20 mouse cellular contexts compared by ENCODE assay signal in the genomic region with DNA sequence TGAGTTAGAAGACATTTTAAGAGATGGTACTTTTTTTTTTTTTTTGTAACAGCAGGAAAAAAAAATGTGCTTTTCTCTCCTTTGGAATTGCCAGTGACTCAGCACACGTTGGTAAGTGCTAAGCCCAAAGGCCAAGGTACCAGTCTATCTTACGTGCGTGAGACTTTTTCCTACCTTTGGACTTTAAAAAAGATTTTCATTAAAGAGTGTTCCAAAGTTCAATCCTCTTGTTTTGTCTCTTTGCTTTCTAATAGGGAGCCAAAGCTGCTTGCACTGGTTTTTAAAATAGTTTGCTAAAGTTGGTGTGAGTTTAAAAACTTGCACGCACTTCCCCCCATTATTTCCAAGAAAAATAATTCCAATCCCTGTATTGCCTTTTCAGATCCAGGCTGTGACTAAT. TPM values are rescaled to one million over a fixed set of nuclear protein-coding genes. Genes with fewer than 3 reads are reported as not detected.
DNase-seq lines count a peak whose midpoint lies in the region; ATAC-seq and TF ChIP-seq lines count a peak whose summit lies in the region.
"Had no signal": no experiment of that assay in that cellular context is flagged by ENCODE, and none has a peak within 500 bp of the region (broad histone marks: within the 10 kb centered on the region; RNA-seq: fewer than 3 reads in every experiment).

No protein-coding gene starts in this region.

- H3K27me3 ChIP-seq in kidney, embryonic 14.5 days (ENCODE audit: control insufficient read depth, insufficient read depth, low read length), result no peaks in the 10 kb centered on the region
- no peaks in the 10 kb centered on the region for H3K27me3 ChIP-seq in kidney, postnatal 0 days (ENCODE audit: insufficient read depth, low read length)
- H3K27me3 ChIP-seq in intestine, embryonic 16.5 days (replicated peaks; ENCODE audit: control insufficient read depth, insufficient read depth, low read length), result no peaks in the 10 kb centered on the region
- no peaks in the 10 kb centered on the region for H3K27me3 ChIP-seq in forebrain, embryonic 11.5 days (ENCODE audit: control insufficient read depth, insufficient read depth, low read length)
- no peaks in the 10 kb centered on the region for H3K27me3 ChIP-seq in hindbrain, embryonic 10.5 days (ENCODE audit: insufficient read depth, poor library complexity, severe bottlenecking)
- H3K27me3 ChIP-seq: heart, embryonic 13.5 days; hindbrain, embryonic 12.5 days had no signal

- H3K9me3 ChIP-seq in kidney, embryonic 14.5 days (ENCODE audit: control insufficient read depth, low read length), result no peaks in the 10 kb centered on the region
- H3K9me3 ChIP-seq in kidney, postnatal 0 days (replicated peaks; ENCODE audit: low read length), result no peaks in the 10 kb centered on the region
- no peaks in the 10 kb centered on the region for H3K9me3 ChIP-seq in intestine, embryonic 16.5 days (ENCODE audit: control insufficient read depth, low read length)
- no peaks in the 10 kb centered on the region for H3K9me3 ChIP-seq in forebrain, embryonic 11.5 days (ENCODE audit: control insufficient read depth, low read length)
- H3K9me3 ChIP-seq in hindbrain, embryonic 10.5 days, result no peaks in the 10 kb centered on the region
- H3K9me3 ChIP-seq: embryonic facial prominence, embryonic 10.5 days; heart, embryonic 13.5 days; hindbrain, embryonic 12.5 days had no signal

- no peak overlapping the region for H3K4me3 ChIP-seq in kidney, embryonic 14.5 days (ENCODE audit: low read length)
- H3K4me3 ChIP-seq in kidney, postnatal 0 days (replicated peaks; ENCODE audit: low read depth, low read length), result no peak overlapping the region
- H3K4me3 ChIP-seq in intestine, embryonic 16.5 days (ENCODE audit: low read length), result no peak overlapping the region
- no peak overlapping the region for H3K4me3 ChIP-seq in forebrain, embryonic 11.5 days (ENCODE audit: low read depth, low read length)
- no peak overlapping the region for H3K4me3 ChIP-seq in hindbrain, embryonic 10.5 days
- H3K4me3 ChIP-seq: embryonic facial prominence, embryonic 10.5 days; heart, embryonic 13.5 days; hindbrain, embryonic 12.5 days had no signal

- peak; percentile 35 for DNase-seq in kidney, adult 11 months
- DNase-seq in kidney, postnatal 0 days (ENCODE audit: low spot score), result no peak
- DNase-seq in kidney, postnatal 10 days, result no peak
- DNase-seq in forebrain, embryonic 11.5 days (ENCODE audit: low spot score), result no peak
- DNase-seq in hindbrain, embryonic 10.5 days (ENCODE audit: low spot score), result no peak
- DNase-seq: adrenal gland, postnatal 25 days; cerebellum, adult 18-20 months; cerebellum, postnatal 10 days; gastrocnemius, postnatal 36 days; heart, adult 11 months; heart, postnatal 36 days had no signal

- no peaks in the 10 kb centered on the region for H3K4me1 ChIP-seq in kidney, embryonic 14.5 days (ENCODE audit: control insufficient read depth, insufficient read depth, low read length)
- H3K4me1 ChIP-seq in kidney, postnatal 0 days (replicated peaks; ENCODE audit: insufficient read depth, low read length), result no peaks in the 10 kb centered on the region
- no peaks in the 10 kb centered on the region for H3K4me1 ChIP-seq in intestine, embryonic 16.5 days (ENCODE audit: control insufficient read depth, insufficient read depth, low read length)
- no peaks in the 10 kb centered on the region for H3K4me1 ChIP-seq in forebrain, embryonic 11.5 days (replicated peaks; ENCODE audit: control insufficient read depth, insufficient read depth, low read length)
- no peaks in the 10 kb centered on the region for H3K4me1 ChIP-seq in hindbrain, embryonic 10.5 days (replicated peaks)
- H3K4me1 ChIP-seq: embryonic facial prominence, embryonic 10.5 days; heart, embryonic 13.5 days; hindbrain, embryonic 12.5 days had no signal

- no peak overlapping the region for H3K9ac ChIP-seq in kidney, embryonic 14.5 days (ENCODE audit: low read depth, low read length)
- no peak overlapping the region for H3K9ac ChIP-seq in kidney, postnatal 0 days (ENCODE audit: low read depth, low read length)
- H3K9ac ChIP-seq in intestine, embryonic 16.5 days (ENCODE audit: low read depth, low read length), result no peak overlapping the region
- H3K9ac ChIP-seq in forebrain, embryonic 11.5 days (ENCODE audit: low read length), result no peak overlapping the region
- H3K9ac ChIP-seq: heart, embryonic 13.5 days; hindbrain, embryonic 12.5 days had no signal

- no peak overlapping the region for H3K4me2 ChIP-seq in kidney, embryonic 14.5 days (replicated peaks; ENCODE audit: low read depth, low read length)
- H3K4me2 ChIP-seq in kidney, postnatal 0 days (ENCODE audit: low read length), result no peak overlapping the region
- H3K4me2 ChIP-seq in intestine, embryonic 16.5 days (ENCODE audit: low read depth, low read length), result no peak overlapping the region
- no peak overlapping the region for H3K4me2 ChIP-seq in forebrain, embryonic 11.5 days (ENCODE audit: low read depth, low read length, severe bottlenecking)
- H3K4me2 ChIP-seq: heart, embryonic 13.5 days; hindbrain, embryonic 12.5 days had no signal

- no peaks in the 10 kb centered on the region for H3K36me3 ChIP-seq in kidney, embryonic 14.5 days (ENCODE audit: control insufficient read depth, insufficient read depth, low read length)
- no peaks in the 10 kb centered on the region for H3K36me3 ChIP-seq in kidney, postnatal 0 days (ENCODE audit: insufficient read depth, low read length)
- H3K36me3 ChIP-seq in intestine, embryonic 16.5 days (ENCODE audit: control insufficient read depth, insufficient read depth, low read length), result no peaks in the 10 kb centered on the region
- H3K36me3 ChIP-seq in forebrain, embryonic 11.5 days (ENCODE audit: control insufficient read depth, insufficient read depth, low read length), result no peaks in the 10 kb centered on the region
- no peaks in the 10 kb centered on the region for H3K36me3 ChIP-seq in hindbrain, embryonic 10.5 days
- H3K36me3 ChIP-seq: embryonic facial prominence, embryonic 10.5 days; heart, embryonic 13.5 days; hindbrain, embryonic 12.5 days had no signal

- ATAC-seq in kidney, embryonic 14.5 days (ENCODE audit: low FRiP score, low TSS enrichment), result no peak
- ATAC-seq in kidney, postnatal 0 days (replicated peaks; ENCODE audit: low FRiP score, low read depth), result 0 out of 2 replicates have a peak, but pooled peaks have one; percentile 49
- ATAC-seq in intestine, embryonic 16.5 days, result peak; percentile 81
- no peak for ATAC-seq in forebrain, embryonic 11.5 days (replicated peaks; ENCODE audit: low FRiP score)
- ATAC-seq: forebrain, embryonic 14.5 days had no signal

- WGBS in kidney, embryonic 14.5 days, result 90% methylated on average over 4 of the region's 4 CpGs
- WGBS in kidney, postnatal 0 days, result 90% methylated on average over 4 of the region's 4 CpGs
- WGBS in intestine, embryonic 16.5 days, result 76% methylated on average over 4 of the region's 4 CpGs
- whole genome bisulfite sequencing in forebrain, embryonic 11.5 days, result 87% methylated on average over 4 of the region's 4 CpGs
- WGBS in hindbrain, embryonic 10.5 days, result 84% methylated on average over 4 of the region's 4 CpGs

- no peak overlapping the region for H3K27ac ChIP-seq in kidney, embryonic 14.5 days (ENCODE audit: low read depth, low read length)
- no peak overlapping the region for H3K27ac ChIP-seq in kidney, postnatal 0 days
- no peak overlapping the region for H3K27ac ChIP-seq in intestine, embryonic 16.5 days (ENCODE audit: low read length)
- H3K27ac ChIP-seq in forebrain, embryonic 11.5 days (ENCODE audit: low read depth, low read length), result no peak overlapping the region
- no peak overlapping the region for H3K27ac ChIP-seq in hindbrain, embryonic 10.5 days
- H3K27ac ChIP-seq: embryonic facial prominence, embryonic 10.5 days; heart, embryonic 13.5 days; hindbrain, embryonic 12.5 days had no signal

- TF ChIP-seq CTCF in kidney, postnatal 0 days (IDR thresholded peaks at IDR 0.05; ENCODE audit: low read depth), result no peak

RNA-seq across cellular contexts. Expression of gene Morc1, which starts 7.0 kb away (rescaled TPM):
- not detected in 2 replicates for polyA plus RNA-seq in kidney, embryonic 14.5 days (2014; fragmentation: Nextera tagmentation; extraction: Ambion mirVana)
- polyA plus RNA-seq in kidney, postnatal 0 days (2015; fragmentation: Nextera tagmentation; extraction: Ambion mirVana), result 0.05 and 0.08 TPM in 2 replicates
- 0.10 TPM in 1 of 2 replicates, not detected in the other for polyA plus RNA-seq in intestine, embryonic 16.5 days (2015; fragmentation: Nextera tagmentation; extraction: Ambion mirVana)
- polyA plus RNA-seq in forebrain, embryonic 11.5 days (2014; fragmentation: Nextera tagmentation; extraction: Ambion mirVana), result 0.08 TPM in 1 of 2 replicates, not detected in the other
- not detected in 2 replicates for polyA plus RNA-seq in hindbrain, embryonic 10.5 days (2016; fragmentation: Nextera tagmentation; extraction: Ambion mirVana)
- polyA plus RNA-seq: C2C12; embryonic facial prominence, embryonic 10.5 days; hindbrain, embryonic 12.5 days had no signal

RNA-seq across cellular contexts. Expression of gene Gm5485, which starts 11.9 kb away (rescaled TPM):
- polyA plus RNA-seq in kidney, embryonic 14.5 days (2014; fragmentation: Nextera tagmentation; extraction: Ambion mirVana), result not detected in 2 replicates
- 0.31 and 0.39 TPM in 2 replicates for polyA plus RNA-seq in kidney, postnatal 0 days (2015; fragmentation: Nextera tagmentation; extraction: Ambion mirVana)
- 1.4 and 1.8 TPM in 2 replicates for polyA plus RNA-seq in intestine, embryonic 16.5 days (2015; fragmentation: Nextera tagmentation; extraction: Ambion mirVana)
- polyA plus RNA-seq in forebrain, embryonic 11.5 days (2014; fragmentation: Nextera tagmentation; extraction: Ambion mirVana), result not detected in 2 replicates
- polyA plus RNA-seq in hindbrain, embryonic 10.5 days (2016; fragmentation: Nextera tagmentation; extraction: Ambion mirVana), result not detected in 2 replicates
- polyA plus RNA-seq: C2C12; embryonic facial prominence, embryonic 10.5 days; embryonic facial prominence, embryonic 14.5 days; forebrain, embryonic 14.5 days; heart, embryonic 13.5 days; heart, postnatal 0 days; hindbrain, embryonic 12.5 days had no signal

Comparison
In these comparisons a context has a peak if more than half of its experiments do, and no peak if none do; other contexts are left out.
1. ATAC-seq: peak in kidney, postnatal 0 days (single experiment) and intestine, embryonic 16.5 days (single experiment); none in kidney, embryonic 14.5 days (single experiment) and forebrain, embryonic 11.5 days (single experiment).